12 mouse cellular contexts compared by ENCODE assay signal in genomic region chr13:78937389-78938350, GRCm38 (mm10).
DNase-seq lines count a peak whose midpoint lies in the region; ATAC-seq and TF ChIP-seq lines count a peak whose summit lies in the region.
"Had no signal": no experiment of that assay in that cellular context is flagged by ENCODE, and none has a peak within 500 bp of the region (broad histone marks: within the 10 kb centered on the region; RNA-seq: fewer than 3 reads in every experiment).

No protein-coding gene starts in this region.

- 18% methylated on average over 7 of the region's 7 CpGs for WGBS in hindbrain, embryonic 15.5 days
- WGBS in neural tube, embryonic 14.5 days = 21% methylated on average over 7 of the region's 7 CpGs
- WGBS in kidney, embryonic 16.5 days = 71% methylated on average over 7 of the region's 7 CpGs

- peak; percentile 93 for ATAC-seq in hindbrain, embryonic 15.5 days (ENCODE audit: low FRiP score, low read depth)
- peak; percentile 90 for ATAC-seq in neural tube, embryonic 14.5 days (ENCODE audit: low read depth)
- no peak for ATAC-seq in kidney, embryonic 16.5 days (ENCODE audit: low FRiP score, low TSS enrichment)

- H3K4me3 ChIP-seq in layer of hippocampus, adult 2 months = peak overlapping the region; percentile 36
- no peak overlapping the region for H3K4me3 ChIP-seq in hindbrain, embryonic 15.5 days
- no peak overlapping the region for H3K4me3 ChIP-seq in neural tube, embryonic 14.5 days (ENCODE audit: low read depth, low read length)
- no peak overlapping the region for H3K4me3 ChIP-seq in kidney, embryonic 16.5 days (ENCODE audit: low read length)
- H3K4me3 ChIP-seq: limb, embryonic 15.5 days; myocyte had no signal

- H3K27ac ChIP-seq in layer of hippocampus, adult 2 months = peak overlapping the region; percentile 11; the same call in 1 of the 2 replicates
- peak overlapping the region; percentile 73 for H3K27ac ChIP-seq in hindbrain, embryonic 15.5 days (replicated peaks)
- 0 out of 2 replicates have a peak overlapping the region, but pooled peaks have one; percentile 10 for H3K27ac ChIP-seq in neural tube, embryonic 14.5 days (ENCODE audit: low read depth, low read length)
- no peak overlapping the region for H3K27ac ChIP-seq in kidney, embryonic 16.5 days (ENCODE audit: low read length)
- H3K27ac ChIP-seq: limb, embryonic 15.5 days had no signal

- H3K27me3 ChIP-seq in hindbrain, embryonic 15.5 days = no peaks in the 10 kb centered on the region
- no peaks in the 10 kb centered on the region for H3K27me3 ChIP-seq in neural tube, embryonic 14.5 days (ENCODE audit: control insufficient read depth, insufficient read depth, low read length)
- H3K27me3 ChIP-seq in kidney, embryonic 16.5 days (ENCODE audit: insufficient read depth, low read length) = no peaks in the 10 kb centered on the region
- H3K27me3 ChIP-seq: limb, embryonic 15.5 days had no signal

- H3K4me1 ChIP-seq in hindbrain, embryonic 15.5 days (replicated peaks) = peaks cover 11% of the 10 kb centered on the region; the same call in 1 of the 2 replicates
- peaks cover 3% of the 10 kb centered on the region; the same call in 1 of the 2 replicates for H3K4me1 ChIP-seq in neural tube, embryonic 14.5 days (ENCODE audit: control insufficient read depth, insufficient read depth, low read length)
- H3K4me1 ChIP-seq in kidney, embryonic 16.5 days (ENCODE audit: insufficient read depth, low read length) = no peaks in the 10 kb centered on the region
- H3K4me1 ChIP-seq: limb, embryonic 15.5 days had no signal

- no peak for TF ChIP-seq CTCF in layer of hippocampus, adult 2 months (conservative IDR thresholded peaks at IDR 0.05)

- peak in 1 of 2 experiments; percentile 15 for DNase-seq in layer of hippocampus, adult 2 months (ENCODE audit: low spot score in 2 of 2)
- no peak for DNase-seq in layer of hippocampus, adult 9-10 months (ENCODE audit: low spot score)
- DNase-seq in embryo, embryonic 11 days = peak; percentile 58
- no peak for DNase-seq in adrenal gland, postnatal 36 days
- no peak for DNase-seq in spleen, postnatal 36 days (ENCODE audit: low spot score in 2 of 2)
- DNase-seq: adrenal gland, postnatal 10 days; cerebellum, postnatal 25 days had no signal

- H3K36me3 ChIP-seq in hindbrain, embryonic 15.5 days = no peaks in the 10 kb centered on the region
- no peaks in the 10 kb centered on the region for H3K36me3 ChIP-seq in neural tube, embryonic 14.5 days (ENCODE audit: control insufficient read depth, insufficient read depth, low read length)
- H3K36me3 ChIP-seq in kidney, embryonic 16.5 days (ENCODE audit: insufficient read depth, low read length) = no peaks in the 10 kb centered on the region
- H3K36me3 ChIP-seq: limb, embryonic 15.5 days had no signal

- H3K9ac ChIP-seq in hindbrain, embryonic 15.5 days = no peak overlapping the region
- no peak overlapping the region for H3K9ac ChIP-seq in neural tube, embryonic 14.5 days (replicated peaks; ENCODE audit: low read depth, low read length)
- no peak overlapping the region for H3K9ac ChIP-seq in kidney, embryonic 16.5 days (replicated peaks; ENCODE audit: low read length)
- H3K9ac ChIP-seq: limb, embryonic 15.5 days had no signal

- peak overlapping the region; percentile 39 for H3K4me2 ChIP-seq in hindbrain, embryonic 15.5 days
- no peak overlapping the region for H3K4me2 ChIP-seq in neural tube, embryonic 14.5 days (ENCODE audit: low read depth, low read length)
- H3K4me2 ChIP-seq in kidney, embryonic 16.5 days (replicated peaks; ENCODE audit: low read depth, low read length) = no peak overlapping the region
- H3K4me2 ChIP-seq: limb, embryonic 15.5 days had no signal

- H3K9me3 ChIP-seq in hindbrain, embryonic 15.5 days = no peaks in the 10 kb centered on the region
- H3K9me3 ChIP-seq in neural tube, embryonic 14.5 days (ENCODE audit: control insufficient read depth, low read length) = no peaks in the 10 kb centered on the region
- no peaks in the 10 kb centered on the region for H3K9me3 ChIP-seq in kidney, embryonic 16.5 days (ENCODE audit: low read length)
- H3K9me3 ChIP-seq: limb, embryonic 15.5 days had no signal
